11 mouse cellular contexts compared by ENCODE assay signal in genomic region chr3:31954213-31954612, GRCm38 (mm10). TPM values are rescaled to one million over a fixed set of nuclear protein-coding genes. Genes with fewer than 3 reads are reported as not detected.
"Had no signal": no experiment of that assay in that cellular context is flagged by ENCODE, and none has a peak within 500 bp of the region (broad histone marks: within the 10 kb centered on the region; RNA-seq: fewer than 3 reads in every experiment).

No protein-coding gene starts in this region.

- H3K36me3 ChIP-seq: limb, embryonic 13.5 days; stomach, embryonic 15.5 days had no signal

- DNase-seq: kidney, adult 11 months; kidney, adult 9 months; kidney, postnatal 14 days; left cerebral cortex, postnatal 4 days; lung, adult 18-20 months; right cerebral cortex, postnatal 14 days; thymus, postnatal 36 days had no signal

- H3K4me2 ChIP-seq: limb, embryonic 13.5 days; stomach, embryonic 15.5 days had no signal

- H3K9me3 ChIP-seq: limb, embryonic 13.5 days; stomach, embryonic 15.5 days had no signal

- H3K4me3 ChIP-seq: limb, embryonic 13.5 days; stomach, embryonic 15.5 days had no signal

- H3K27ac ChIP-seq: limb, embryonic 13.5 days; liver, embryonic 14.5 days; stomach, embryonic 15.5 days had no signal

- H3K27me3 ChIP-seq: limb, embryonic 13.5 days; stomach, embryonic 15.5 days had no signal

- H3K9ac ChIP-seq: limb, embryonic 13.5 days; liver, embryonic 14.5 days; stomach, embryonic 15.5 days had no signal

- H3K4me1 ChIP-seq: limb, embryonic 13.5 days; stomach, embryonic 15.5 days had no signal

RNA-seq across cellular contexts. Expression of gene Kcnmb2, which starts 51.9 kb away (rescaled TPM):
- polyA plus RNA-seq: spleen, adult 2 months had no signal
